39 mouse cellular contexts compared by ENCODE assay signal in genomic region chr4:118967711-118968110, GRCm38 (mm10). TPM values are rescaled to one million over a fixed set of nuclear protein-coding genes. Genes with fewer than 3 reads are reported as not detected.
"Had no signal": no experiment of that assay in that cellular context is flagged by ENCODE, and none has a peak within 500 bp of the region (broad histone marks: within the 10 kb centered on the region; RNA-seq: fewer than 3 reads in every experiment).

No protein-coding gene starts in this region.

- H3K4me1 ChIP-seq: embryonic facial prominence, embryonic 10.5 days; embryonic facial prominence, embryonic 12.5 days; embryonic facial prominence, embryonic 13.5 days; embryonic facial prominence, embryonic 15.5 days; forebrain, embryonic 10.5 days; forebrain, embryonic 13.5 days had no signal

- H3K9me3 ChIP-seq: embryonic facial prominence, embryonic 10.5 days; embryonic facial prominence, embryonic 12.5 days; embryonic facial prominence, embryonic 13.5 days; embryonic facial prominence, embryonic 15.5 days; forebrain, embryonic 10.5 days; forebrain, embryonic 12.5 days; forebrain, embryonic 13.5 days; forebrain, embryonic 15.5 days had no signal

- DNase-seq: cerebellum, adult 18-20 months; cerebellum, adult 2 months; cerebellum, adult 8-10 months; cerebellum, adult 9-10 months; cerebellum, adult 9-11 months; cerebellum, postnatal 10 days; cerebellum, postnatal 14 days; cerebellum, postnatal 25 days; cerebellum, postnatal 36 days; embryo, embryonic 11 days; forebrain, postnatal 0 days; gastrocnemius, adult 2 months; gastrocnemius, postnatal 10 days; gastrocnemius, postnatal 14 days; gastrocnemius, postnatal 25 days; gastrocnemius, postnatal 36 days; heart, adult 18-20 months had no signal

- ATAC-seq: forebrain, embryonic 13.5 days; forebrain, embryonic 14.5 days; forebrain, embryonic 15.5 days; forebrain, embryonic 16.5 days; forebrain, postnatal 0 days had no signal

- H3K4me3 ChIP-seq: embryonic facial prominence, embryonic 10.5 days; embryonic facial prominence, embryonic 12.5 days; embryonic facial prominence, embryonic 13.5 days; embryonic facial prominence, embryonic 15.5 days; erythroblast, embryonic 14.5 days; forebrain, embryonic 10.5 days; forebrain, embryonic 12.5 days; forebrain, embryonic 13.5 days; forebrain, embryonic 15.5 days; gastrocnemius, adult 2 months had no signal

- H3K27me3 ChIP-seq: embryonic facial prominence, embryonic 12.5 days; embryonic facial prominence, embryonic 13.5 days; embryonic facial prominence, embryonic 15.5 days; forebrain, embryonic 12.5 days; forebrain, embryonic 13.5 days; forebrain, embryonic 15.5 days had no signal

- H3K27ac ChIP-seq: embryonic facial prominence, embryonic 10.5 days; embryonic facial prominence, embryonic 12.5 days; embryonic facial prominence, embryonic 13.5 days; embryonic facial prominence, embryonic 15.5 days; forebrain, embryonic 10.5 days; forebrain, embryonic 12.5 days; forebrain, embryonic 13.5 days; forebrain, embryonic 15.5 days; gastrocnemius, adult 2 months had no signal

- H3K9ac ChIP-seq: embryonic facial prominence, embryonic 12.5 days; embryonic facial prominence, embryonic 13.5 days; embryonic facial prominence, embryonic 15.5 days; forebrain, embryonic 12.5 days; forebrain, embryonic 13.5 days; forebrain, embryonic 15.5 days; forebrain, postnatal 0 days had no signal

- H3K4me2 ChIP-seq: embryonic facial prominence, embryonic 12.5 days; embryonic facial prominence, embryonic 13.5 days; embryonic facial prominence, embryonic 15.5 days; forebrain, embryonic 12.5 days; forebrain, embryonic 13.5 days; forebrain, embryonic 15.5 days had no signal

- H3K36me3 ChIP-seq: embryonic facial prominence, embryonic 10.5 days; embryonic facial prominence, embryonic 12.5 days; embryonic facial prominence, embryonic 13.5 days; embryonic facial prominence, embryonic 15.5 days; forebrain, embryonic 10.5 days; forebrain, embryonic 12.5 days; forebrain, embryonic 15.5 days had no signal

RNA-seq across cellular contexts. Expression of gene Lao1, which starts 6.3 kb away (rescaled TPM):
- total RNA-seq: common myeloid progenitor, adult 5-6 weeks; forebrain, postnatal 0 days; gastrocnemius, postnatal 4 days; granulocyte monocyte progenitor cell, adult 5-6 weeks had no signal
- polyA plus RNA-seq: embryonic facial prominence, embryonic 10.5 days; embryonic facial prominence, embryonic 11.5 days; embryonic facial prominence, embryonic 12.5 days; embryonic facial prominence, embryonic 13.5 days; embryonic facial prominence, embryonic 14.5 days; erythroblast, embryonic 14.5 days; forebrain, embryonic 10.5 days; forebrain, embryonic 11.5 days; forebrain, embryonic 12.5 days; forebrain, embryonic 13.5 days had no signal

RNA-seq across cellular contexts. Expression of gene Olfr1328, which starts 29.3 kb away (rescaled TPM):
- total RNA-seq: common myeloid progenitor, adult 5-6 weeks; forebrain, postnatal 0 days; gastrocnemius, adult 18-20 months; gastrocnemius, adult 2 months; gastrocnemius, adult 8-10 months; gastrocnemius, postnatal 10 days; gastrocnemius, postnatal 14 days; gastrocnemius, postnatal 25 days; gastrocnemius, postnatal 36 days; gastrocnemius, postnatal 4 days; granulocyte monocyte progenitor cell, adult 5-6 weeks; heart, adult 18-20 months had no signal
- polyA plus RNA-seq: cerebellum, adult 2 months; cortical plate, adult 2 months; embryonic facial prominence, embryonic 10.5 days; embryonic facial prominence, embryonic 11.5 days; embryonic facial prominence, embryonic 12.5 days; embryonic facial prominence, embryonic 13.5 days; embryonic facial prominence, embryonic 15.5 days; erythroblast, embryonic 14.5 days; forebrain, embryonic 10.5 days; forebrain, embryonic 11.5 days; forebrain, embryonic 12.5 days; forebrain, embryonic 13.5 days; forebrain, embryonic 14.5 days; forebrain, embryonic 15.5 days; forebrain, embryonic 16.5 days; forebrain, postnatal 0 days; gonadal fat pad, adult 2 months had no signal

RNA-seq across cellular contexts. Expression of gene Olfr1329, which starts 50.4 kb away (rescaled TPM):
- total RNA-seq: common myeloid progenitor, adult 5-6 weeks; forebrain, postnatal 0 days; gastrocnemius, adult 18-20 months; gastrocnemius, adult 2 months; gastrocnemius, adult 8-10 months; gastrocnemius, postnatal 10 days; gastrocnemius, postnatal 14 days; gastrocnemius, postnatal 25 days; gastrocnemius, postnatal 36 days; gastrocnemius, postnatal 4 days; granulocyte monocyte progenitor cell, adult 5-6 weeks; heart, adult 18-20 months had no signal
- polyA plus RNA-seq: cerebellum, adult 2 months; cortical plate, adult 2 months; embryonic facial prominence, embryonic 10.5 days; embryonic facial prominence, embryonic 11.5 days; embryonic facial prominence, embryonic 12.5 days; embryonic facial prominence, embryonic 13.5 days; embryonic facial prominence, embryonic 14.5 days; embryonic facial prominence, embryonic 15.5 days; erythroblast, embryonic 14.5 days; forebrain, embryonic 10.5 days; forebrain, embryonic 11.5 days; forebrain, embryonic 12.5 days; forebrain, embryonic 13.5 days; forebrain, embryonic 14.5 days; forebrain, embryonic 15.5 days; forebrain, embryonic 16.5 days; forebrain, postnatal 0 days; frontal cortex, adult 2 months; gonadal fat pad, adult 2 months had no signal
